Mouse (Mus musculus): ENCODE data around the gene Zfp740.
A peak's percentile ranks its signal among the peaks of the same experiment; 100 is the strongest.

The Zfp740 gene

DNA sequence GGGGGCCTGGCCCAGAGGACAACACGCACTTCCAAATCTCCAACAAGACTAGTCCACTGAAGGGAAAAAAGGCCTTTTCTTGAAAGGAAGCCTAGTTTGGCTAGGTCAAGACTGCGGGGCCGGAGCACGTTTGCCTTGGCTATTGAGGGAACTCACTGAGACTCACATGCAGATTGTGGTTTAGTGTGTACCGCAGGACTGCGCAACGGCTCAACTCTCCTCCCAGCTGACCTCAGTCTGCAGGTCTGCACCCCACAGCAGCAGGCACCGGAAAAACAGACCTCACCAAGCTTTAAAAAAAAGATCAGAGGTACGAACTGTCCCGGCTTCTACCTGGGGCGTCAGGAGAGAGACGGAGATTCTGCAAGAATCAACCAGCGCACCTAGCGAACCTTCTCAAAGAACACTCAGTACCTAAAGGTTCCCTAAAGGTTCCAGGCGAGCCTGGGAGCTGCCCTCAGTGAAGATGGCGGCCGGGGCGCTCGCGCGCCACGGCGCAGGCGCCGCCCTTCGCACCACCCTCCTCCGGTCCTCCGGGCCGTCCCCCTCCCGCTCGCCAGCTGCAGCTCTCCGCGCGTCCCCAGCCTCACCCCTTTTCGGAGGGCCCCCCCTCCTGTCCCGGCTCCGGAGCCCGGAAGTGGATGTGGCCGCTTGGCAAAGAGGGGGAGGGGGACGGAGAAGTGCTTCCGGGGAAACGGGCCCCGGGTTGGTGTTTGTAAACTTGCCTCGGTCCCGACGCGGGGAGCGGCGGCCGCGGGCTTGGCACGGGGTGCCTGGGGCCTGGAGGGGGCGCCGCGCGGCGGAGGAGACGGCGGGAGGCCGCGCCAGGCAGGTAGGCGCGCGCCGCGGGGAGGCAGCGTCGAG, at the start of gene Zfp740:
TSS of gene Zfp740 (plus strand) at position 279 of the 864 bp plus-strand sequence.
- DNase-seq (ENCODE audit: low read depth, low spot score) = peak; percentile 96

DNA sequence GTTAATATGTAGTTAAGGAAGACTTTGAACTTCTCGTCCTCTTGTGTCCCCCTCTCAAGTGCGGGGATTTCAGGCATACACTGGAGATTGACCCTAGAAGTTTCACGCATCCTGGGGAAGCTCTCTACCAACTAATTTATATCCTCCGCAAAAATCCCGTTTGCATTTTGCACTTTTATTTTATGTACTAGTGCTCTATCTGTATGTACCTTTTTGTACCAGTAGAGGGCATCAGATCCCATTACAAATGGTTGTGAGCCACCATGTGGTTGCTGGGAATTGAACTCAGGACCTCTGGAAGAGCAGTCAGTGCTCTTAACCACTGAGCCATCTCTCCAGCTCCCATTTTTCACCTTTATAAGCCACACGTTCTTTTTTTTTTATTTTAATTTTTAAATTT, 48.0 kb upstream of the Zfp740 start:
- DNase-seq (ENCODE audit: low read depth, low spot score) = peak; percentile 37

DNA sequence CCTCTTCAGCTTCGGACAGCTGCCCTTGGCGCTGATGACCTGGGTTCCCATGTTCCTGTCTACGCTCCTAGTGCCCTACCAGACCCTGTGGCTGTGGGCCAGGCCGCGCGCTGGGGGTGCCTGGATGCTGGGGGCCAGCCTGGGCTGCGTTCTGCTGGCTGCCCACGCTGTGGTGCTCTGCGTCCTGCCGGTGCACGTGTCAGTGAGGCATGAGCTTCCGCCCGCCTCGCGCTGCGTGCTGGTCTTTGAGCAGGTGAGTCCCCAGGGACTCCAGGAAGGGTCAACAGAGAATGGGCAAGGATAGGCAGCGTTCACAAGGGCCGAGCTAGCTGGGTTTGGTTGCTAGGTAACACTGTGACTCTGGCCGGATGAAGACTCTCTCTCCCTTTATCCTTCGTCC, 46.2 kb upstream of the Zfp740 start:
- DNase-seq (ENCODE audit: low read depth, low spot score) = peak; percentile 68

DNA sequence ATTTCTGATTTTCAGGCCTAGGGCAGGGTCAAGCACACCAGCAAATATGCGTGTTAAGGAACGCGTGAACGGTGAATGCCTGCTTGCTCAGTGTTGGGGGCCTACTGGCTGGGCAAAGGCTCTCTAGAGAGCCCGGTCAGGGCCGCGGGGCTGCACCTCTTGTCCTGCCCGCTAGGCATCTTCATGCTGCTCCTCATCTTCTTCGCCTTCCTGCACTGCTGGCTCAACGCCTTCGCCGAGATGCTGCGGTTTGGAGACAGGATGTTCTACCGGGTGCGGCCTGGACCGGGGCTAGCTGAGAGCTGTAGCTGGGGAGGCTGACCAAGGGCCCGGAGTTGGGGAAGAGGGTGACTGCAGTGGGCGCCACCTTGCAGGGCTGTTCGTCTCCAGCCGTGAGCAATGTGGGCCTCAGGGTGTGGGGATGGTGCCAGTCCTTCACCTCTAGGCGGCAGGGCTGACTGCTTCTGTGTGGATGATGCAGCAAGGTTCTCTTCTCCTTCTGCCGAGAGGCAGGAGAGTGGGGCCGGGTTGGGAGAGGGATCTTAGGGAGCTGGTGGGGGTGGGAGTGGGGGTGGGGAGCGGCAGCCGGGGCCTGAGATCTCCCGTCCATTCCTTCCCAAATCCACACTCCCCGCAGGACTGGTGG, 42.5 kb upstream of the Zfp740 start:
- DNase-seq (ENCODE audit: low read depth, low spot score) = peak; percentile 66

DNA sequence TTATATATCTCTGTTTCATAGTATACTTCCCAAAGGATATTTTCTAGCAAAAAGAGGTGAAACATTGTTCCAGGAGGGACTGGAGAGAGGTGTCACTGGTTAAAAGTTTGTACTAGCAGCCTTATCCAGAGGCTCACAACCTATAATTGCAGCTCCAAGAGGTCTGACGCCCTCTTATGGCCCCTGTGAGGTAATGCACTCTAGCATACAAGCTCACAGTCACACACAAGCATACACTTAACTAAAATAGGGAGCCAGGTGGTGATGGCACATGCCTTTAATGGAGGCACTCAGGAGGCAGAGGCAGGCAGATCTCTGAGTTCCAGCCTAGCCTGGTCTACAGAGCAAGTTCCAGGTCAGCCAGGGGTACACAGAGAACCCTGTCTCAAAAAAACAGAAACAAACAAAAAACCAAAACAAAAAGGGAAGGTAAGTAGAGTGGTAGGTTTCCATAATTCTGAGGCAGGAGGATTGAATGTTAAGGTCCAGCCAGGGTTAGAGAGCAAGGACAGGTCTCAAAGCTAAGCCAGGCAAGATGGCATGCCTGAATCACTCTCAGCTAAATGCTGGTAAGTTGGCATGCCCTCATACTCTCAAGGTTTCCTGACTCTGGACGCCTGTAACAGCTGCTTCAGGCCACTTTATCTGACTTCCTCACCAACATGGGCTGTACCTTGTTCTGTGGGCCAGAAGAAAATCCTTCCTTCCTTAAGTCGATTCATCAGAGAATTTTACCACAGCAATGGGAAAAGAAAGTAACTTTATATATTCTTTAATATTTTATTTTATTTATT, 39.0 kb upstream of the Zfp740 start:
- peak; percentile 66 for DNase-seq (ENCODE audit: low read depth, low spot score)

DNA sequence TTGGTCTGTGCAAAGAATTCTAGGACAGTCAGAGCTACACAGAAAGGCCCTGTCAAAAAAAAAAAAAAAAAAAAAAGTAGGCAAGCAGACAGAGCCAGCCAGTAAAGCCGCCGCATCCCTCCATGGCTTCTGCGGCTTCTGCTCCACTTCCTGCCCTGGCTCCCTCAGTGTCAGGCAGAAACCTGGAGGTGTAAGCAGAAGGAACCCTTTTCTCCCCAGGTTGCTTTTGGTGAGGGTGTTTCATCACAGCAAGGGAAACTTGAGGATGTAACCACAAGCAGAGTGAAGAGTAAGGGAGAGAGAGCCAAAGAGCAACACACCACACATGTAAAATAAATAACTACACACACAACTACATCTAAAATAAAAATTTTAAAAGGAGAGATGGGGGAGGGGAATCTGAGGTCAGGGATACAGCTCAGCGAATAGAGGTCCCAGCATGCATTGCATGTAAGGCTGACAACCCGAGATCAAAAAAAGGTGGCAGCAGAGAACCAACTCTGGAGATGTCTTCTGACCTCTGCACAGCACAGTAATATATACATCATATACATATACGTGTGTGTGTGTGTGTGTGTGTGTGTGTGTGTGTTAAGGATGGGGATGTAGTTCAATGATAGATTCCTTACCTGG, 37.5 kb upstream of the Zfp740 start:
- DNase-seq (ENCODE audit: low read depth, low spot score) = no peak

DNA sequence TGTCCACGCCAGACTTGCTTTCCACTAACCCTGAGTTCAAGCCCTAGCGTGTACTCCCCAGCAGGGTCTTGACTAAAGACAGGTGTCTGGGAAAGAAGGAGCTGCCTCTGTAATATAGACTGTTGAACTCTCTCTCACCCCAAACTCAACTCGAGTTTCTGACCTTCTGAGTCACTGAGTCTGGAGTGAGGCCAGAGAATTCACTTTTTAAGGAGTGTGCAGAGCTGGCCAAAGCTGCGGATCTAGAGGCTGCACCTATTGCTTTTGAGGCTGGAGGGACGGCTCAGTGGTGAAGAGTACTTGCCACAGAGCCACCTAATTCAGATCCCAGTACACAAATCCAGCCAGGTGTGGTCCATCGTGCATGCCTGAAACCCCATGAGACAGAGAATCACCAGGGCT, 35.4 kb upstream of the Zfp740 start:
- DNase-seq (ENCODE audit: low read depth, low spot score) = no peak

DNA sequence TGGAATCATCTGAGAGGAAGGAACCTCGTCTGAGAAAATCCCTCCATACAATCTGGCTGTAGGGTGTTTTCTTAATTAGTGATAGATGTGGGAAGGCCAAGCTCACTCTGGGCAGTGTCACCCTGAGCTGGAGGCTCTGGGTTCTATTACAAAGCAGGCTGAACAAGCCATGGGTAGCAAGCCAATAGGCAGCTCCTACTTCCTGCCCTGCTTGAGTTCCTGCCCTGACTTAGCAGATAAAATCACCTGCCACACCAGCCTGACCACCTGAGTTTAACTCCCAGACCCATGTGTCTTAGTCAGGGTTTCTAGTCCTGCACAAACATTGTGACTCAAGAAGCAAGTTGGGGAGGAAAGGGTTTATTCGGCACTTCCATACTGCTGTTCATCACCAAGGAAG, 34.0 kb upstream of the Zfp740 start:
- DNase-seq (ENCODE audit: low read depth, low spot score) = no peak

DNA sequence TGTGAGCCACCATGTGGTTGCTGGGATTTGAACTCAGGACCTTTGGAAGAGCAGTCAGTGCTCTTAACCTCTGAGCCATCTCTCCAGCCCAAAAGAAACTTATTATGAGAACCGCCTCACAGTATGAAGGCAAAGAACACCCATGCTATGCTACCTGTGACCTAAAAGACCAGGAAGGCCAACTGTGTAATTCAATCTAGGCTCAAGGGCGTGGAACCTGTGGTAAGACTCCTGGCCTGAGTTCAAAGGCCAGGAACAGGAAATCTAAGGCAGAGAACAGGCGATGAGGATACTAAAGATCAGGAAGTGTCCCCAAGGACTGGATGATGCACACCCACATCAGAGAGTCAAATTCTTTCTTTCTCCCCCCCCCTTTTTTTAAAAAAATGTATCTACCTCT, 29.5 kb upstream of the Zfp740 start:
- no peak for DNase-seq (ENCODE audit: low read depth, low spot score)

DNA sequence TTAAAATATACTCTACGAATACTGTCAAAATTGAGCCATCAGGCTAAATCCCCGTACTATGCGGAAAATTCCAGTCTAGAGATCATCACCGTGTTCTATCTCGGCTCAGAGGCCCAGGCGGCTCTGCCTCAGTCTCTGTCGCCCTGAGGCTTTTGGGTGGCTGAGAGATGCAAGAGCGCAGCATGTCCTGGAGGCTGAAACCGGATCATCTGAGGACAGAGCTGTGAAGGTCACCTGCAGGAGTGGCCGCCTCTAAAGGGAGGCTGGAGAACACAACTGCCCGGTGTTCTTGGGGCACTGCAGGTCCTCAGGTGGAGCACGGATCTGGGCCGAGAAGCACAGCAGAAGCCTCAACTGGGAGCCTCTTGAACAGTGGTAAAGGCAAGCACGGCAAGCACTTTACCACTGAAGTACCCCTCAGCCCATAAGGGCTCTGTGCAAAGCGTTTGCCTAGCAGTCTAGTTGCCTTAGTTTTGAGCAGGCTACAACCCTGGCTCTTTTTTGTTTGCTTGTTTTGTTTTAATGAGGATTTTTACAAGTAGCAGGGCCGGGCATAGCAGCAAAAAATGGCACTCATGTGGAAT, 27.2 kb upstream of the Zfp740 start:
- DNase-seq (ENCODE audit: low read depth, low spot score) = peak; percentile 75

DNA sequence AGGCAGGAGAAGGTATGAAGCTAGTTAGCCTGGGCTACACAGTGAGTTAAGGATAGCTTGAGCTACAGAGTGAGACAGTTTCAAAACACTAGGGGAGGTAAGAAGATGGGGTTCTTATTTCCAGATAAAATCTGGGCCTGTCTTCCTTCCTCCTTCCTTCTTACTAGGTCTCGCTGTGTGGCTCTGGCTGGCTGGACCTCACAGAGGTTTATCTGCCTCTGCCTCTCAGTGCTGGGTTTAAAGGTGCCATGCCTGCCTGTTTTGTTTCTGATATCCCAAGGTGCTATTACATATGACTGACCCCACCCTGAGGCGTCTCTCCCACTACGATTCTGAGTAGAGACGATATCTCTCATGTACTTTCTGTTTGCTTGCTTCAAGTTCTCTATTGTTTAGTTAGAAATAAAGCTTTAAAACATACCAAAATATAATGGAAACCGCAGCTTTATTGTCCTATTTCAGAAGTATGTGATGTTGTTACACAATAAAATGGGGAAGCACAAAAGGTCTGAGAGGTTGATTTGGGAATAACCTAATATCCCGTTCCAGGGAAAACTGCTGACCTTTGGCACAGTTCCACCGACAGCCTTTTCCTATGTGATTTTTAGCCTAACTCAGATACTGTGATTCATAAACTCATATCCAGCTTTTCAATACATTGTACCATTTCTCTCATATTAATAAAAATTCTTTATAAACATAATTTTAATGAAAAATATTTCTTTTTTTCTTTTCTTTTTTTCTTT, 26.3 kb upstream of the Zfp740 start:
- no peak for DNase-seq (ENCODE audit: low read depth, low spot score)

DNA sequence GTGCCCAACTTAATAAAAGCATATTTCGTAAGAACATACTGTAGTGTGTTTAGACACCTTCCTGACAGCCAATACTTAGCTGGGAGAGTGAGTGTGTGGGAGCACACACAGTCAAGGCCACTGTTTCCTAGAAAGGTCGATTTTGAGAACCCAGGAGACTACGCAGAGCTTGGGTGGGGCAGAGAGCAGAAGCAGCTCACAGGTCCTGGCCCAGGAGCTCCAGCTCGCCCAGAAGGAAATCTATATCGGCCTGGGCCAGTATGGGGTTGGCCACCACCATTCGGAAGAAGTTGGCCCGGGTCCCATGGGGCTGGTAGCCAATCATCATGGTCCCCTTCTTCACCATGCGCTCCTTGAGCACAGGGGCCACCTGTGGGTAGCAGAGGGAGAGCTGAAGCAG, 25.6 kb upstream of the Zfp740 start:
- DNase-seq (ENCODE audit: low read depth, low spot score) = no peak

DNA sequence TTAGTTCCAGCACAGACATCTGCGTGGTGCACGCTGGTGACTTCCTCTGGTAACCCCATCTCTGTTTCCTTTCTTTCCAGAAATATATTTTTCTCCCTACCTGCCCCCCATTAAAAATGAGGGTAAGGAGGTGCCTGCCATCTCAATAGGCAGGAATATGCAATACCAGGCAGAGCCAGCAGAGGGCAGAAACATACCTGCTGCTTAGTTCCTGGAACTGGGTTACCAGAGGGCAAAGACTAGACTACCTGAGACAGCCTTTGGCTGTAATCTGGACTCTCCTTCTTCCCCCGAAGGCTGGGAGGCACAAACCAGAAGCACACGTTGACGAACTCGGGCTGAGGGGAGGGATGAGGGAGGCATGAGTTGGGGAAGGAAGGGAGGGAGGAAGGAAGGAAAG, 24.8 kb upstream of the Zfp740 start:
- DNase-seq (ENCODE audit: low read depth, low spot score) = peak; percentile 85

DNA sequence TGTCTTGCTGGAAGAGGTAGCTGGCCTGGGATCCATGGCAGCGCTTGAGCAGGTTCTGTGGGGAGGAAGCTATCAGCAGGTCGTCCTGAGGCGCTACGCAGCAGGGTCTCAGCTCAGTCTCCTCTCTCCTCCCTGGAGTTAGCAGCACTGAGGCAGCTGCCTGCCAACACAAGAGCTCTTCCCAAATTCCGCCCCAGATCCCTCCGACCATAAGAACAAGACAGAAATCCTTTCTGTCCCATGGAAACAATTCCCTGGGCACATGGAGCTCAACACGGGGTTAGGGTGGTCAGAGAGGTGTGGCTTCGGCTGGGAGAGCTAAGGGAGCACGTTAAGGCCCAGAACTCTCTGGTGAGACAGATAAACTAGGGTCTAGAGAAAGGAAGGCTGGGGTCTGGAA, 23.9 kb upstream of the Zfp740 start:
- peak; percentile 53 for DNase-seq (ENCODE audit: low read depth, low spot score)

DNA sequence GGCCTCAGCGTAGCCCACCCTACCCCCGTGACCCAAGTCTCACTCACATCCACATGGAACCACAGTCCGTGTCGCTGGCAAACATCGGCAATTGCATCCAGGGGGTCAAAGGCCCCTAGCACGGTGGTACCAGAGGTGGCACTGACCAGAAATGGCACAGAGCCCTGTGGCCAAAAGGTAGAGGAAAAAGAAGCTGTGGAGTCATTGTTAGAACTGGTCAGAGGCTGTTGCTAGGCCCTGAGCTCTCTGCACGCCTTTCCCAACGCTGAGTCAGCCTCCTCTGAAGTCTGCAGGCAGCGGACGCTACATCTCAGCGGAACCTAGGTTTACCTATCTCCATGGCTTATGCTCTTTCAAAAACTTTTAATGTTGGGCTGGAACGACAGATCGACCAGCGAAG, 23.1 kb upstream of the Zfp740 start:
- peak; percentile 34 for DNase-seq (ENCODE audit: low read depth, low spot score)

DNA sequence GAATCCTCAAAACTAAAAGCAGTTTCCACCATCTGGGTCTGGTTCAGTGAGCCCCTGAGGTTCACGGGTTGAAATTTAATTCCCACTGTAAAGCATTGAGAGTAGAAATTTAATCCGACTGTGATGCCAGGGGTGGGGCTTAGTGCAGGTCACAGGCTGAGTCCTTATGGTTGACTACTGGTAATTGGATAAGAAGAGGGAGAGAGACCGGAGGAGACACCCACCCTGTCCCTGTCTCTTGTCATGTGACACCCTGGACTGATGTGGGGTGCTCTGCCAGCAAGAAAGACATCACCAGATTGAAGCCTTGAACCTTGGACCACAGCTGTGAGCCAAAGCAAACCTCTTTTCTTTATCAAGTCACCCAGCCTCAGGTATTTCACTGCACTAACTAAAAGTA, 20.0 kb upstream of the Zfp740 start:
- no peak for DNase-seq (ENCODE audit: low read depth, low spot score)

DNA sequence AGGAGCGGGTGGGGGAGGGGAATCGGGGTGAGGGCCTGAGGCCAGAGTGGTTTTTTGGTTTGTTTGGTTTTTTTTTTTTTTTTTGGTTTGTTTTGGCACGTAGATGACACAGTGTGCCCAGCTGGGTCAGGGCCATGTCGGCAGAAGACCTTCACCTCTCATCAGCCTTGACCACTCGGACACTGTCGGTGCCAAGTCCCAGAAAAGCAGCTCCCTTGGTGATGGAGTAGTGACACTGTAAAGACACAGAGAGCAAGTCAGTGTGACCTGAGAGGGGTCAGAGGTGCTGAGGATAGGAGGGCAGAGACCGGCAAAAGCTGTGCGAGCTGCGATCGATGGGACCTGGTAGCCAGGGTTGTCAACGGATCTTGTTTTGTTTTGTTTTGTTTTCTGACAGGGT, 16.8 kb upstream of the Zfp740 start:
- DNase-seq (ENCODE audit: low read depth, low spot score) = no peak

DNA sequence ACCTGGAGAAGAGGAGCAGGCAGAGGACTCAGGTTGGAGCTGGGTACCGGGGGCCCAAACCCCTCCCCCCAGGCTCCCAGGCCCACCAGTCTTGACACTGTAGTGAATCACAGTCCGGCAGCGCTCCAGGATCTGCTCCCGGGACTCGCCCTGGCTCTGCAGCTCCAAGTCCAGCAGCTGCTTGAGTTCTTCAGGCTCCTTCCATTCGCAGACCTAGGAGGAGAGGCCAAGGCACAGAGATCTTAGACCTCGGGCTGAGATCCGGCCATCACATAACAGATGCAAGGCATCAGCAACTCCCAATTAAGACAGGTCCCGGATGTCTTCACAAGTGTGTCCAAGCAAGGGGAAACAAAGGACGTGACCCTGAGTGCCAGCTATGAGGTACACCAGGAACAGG, 15.0 kb upstream of the Zfp740 start:
- no peak for DNase-seq (ENCODE audit: low read depth, low spot score)

DNA sequence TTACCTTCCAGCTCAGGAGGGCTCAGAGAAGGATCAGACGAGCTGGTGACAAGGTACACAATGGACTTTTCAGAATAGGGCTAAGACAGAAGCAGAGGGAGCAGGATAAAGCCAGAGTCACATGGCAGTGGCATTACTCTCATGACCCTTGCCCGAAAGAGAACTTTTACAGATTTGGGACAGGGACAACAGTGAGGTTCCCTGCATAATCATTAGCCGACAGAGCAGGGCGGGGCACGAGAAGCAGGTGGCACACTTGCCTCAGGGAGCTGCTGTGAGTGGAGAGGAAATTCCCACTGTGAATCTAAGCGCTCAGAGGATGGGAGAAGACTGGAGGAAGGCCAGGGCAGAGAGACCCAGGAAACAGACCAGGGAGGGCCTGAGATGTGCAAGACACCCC, 14.2 kb upstream of the Zfp740 start:
- peak; percentile 61 for DNase-seq (ENCODE audit: low read depth, low spot score)

DNA sequence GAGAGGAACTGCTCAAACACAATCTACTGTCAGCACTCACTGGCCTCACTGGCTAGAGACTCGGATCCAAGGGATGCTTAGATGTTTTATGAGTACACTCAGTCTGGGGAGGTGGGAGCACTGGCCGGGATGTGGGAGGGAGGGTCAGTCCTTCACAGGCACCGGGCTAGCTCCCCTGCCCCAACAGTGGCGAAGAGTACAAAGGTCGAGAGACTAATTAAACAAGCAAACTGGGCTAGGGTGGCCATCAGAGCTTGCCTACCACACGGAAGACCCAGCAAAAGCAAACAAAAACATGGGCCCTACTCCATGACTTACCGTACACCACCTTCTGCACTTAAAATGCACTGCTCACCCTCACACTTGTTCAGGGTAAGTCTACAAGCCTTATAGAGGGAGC, 11.3 kb upstream of the Zfp740 start:
- no peak for DNase-seq (ENCODE audit: low read depth, low spot score)

DNA sequence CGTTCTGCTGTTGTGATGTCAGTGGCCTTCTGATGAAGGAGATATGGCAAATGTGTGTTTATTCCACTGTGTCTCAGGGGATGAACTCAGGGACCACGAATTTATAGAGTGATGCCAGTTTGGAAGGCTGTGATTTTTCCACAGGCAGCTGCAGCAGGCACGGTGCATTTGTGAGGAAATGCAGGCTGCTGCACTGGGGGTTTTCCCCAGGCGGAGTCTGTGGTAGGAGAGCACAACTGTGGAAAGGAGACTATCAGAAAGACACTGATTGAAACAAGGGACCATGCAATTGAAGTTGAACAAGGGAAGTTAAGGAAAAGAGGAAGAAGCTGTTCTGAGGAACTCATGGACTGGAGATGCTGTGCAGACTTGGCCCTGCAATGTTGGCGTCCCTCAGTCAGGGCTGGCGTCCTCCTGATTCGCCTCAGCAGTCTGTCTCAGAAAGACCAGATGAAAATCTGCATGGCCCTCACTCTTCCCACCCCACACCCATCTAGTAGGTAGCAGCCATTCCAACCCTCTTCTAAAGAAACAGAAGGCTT, 10.7 kb upstream of the Zfp740 start:
- DNase-seq (ENCODE audit: low read depth, low spot score) = no peak
